Mouse (Mus musculus): Measurements from ENCODE around the gene Hmcn1. TPM values are rescaled to one million over a fixed set of nuclear protein-coding genes. Genes with fewer than 3 reads are reported as not detected.

The Hmcn1 gene
- polyA plus RNA-seq, 1 experiment: not detected

- 74% methylated on average over 4 of the region's 4 CpGs for WGBS
- TF ChIP-seq CTCF (IDR thresholded peaks at IDR 0.05; ENCODE audit: insufficient read depth, low read depth, low read length) (no peak), POLR2A (IDR thresholded peaks at IDR 0.05; ENCODE audit: insufficient read depth, low read depth, low read length) (no peak)
- Histone ChIP-seq H3K27ac (ENCODE audit: insufficient read depth, low read depth, low read length) (no peak overlapping the region), H3K4me3 (ENCODE audit: insufficient read depth, low read depth, low read length) (no peak overlapping the region), H3K4me1 (ENCODE audit: control insufficient read depth, insufficient read depth, low read length) (no peaks in the 10 kb centered on the region)
Measured at GRCm38 (mm10) chr1:150814917-150815316, 178.3 kb downstream of the Hmcn1 start.

DNA sequence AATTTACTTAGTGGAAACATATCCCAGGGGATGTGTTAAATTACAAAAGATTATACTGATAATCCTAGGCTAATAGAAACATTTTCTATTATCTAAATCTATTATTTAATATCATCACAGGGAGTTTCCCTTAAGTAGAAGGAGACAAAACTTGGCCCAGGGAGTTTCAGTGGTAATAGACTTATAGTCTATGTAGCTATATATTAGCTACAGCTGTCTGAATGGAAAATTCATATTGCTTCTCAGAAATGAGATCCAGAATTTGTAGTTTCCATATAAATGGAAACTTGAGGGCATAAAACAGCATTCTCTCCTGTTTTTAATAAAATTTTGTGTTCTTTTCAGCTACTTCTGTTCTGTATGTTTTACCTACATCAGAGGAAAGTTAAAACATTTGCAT, 179.9 kb downstream of the Hmcn1 start:
- H3K4me1 ChIP-seq (ENCODE audit: control insufficient read depth, insufficient read depth, low read length): no peaks in the 10 kb centered on the region
- no peak for TF ChIP-seq CTCF (IDR thresholded peaks at IDR 0.05; ENCODE audit: insufficient read depth, low read depth, low read length)
- no peak for TF ChIP-seq POLR2A (IDR thresholded peaks at IDR 0.05; ENCODE audit: insufficient read depth, low read depth, low read length)
- H3K4me3 ChIP-seq (ENCODE audit: insufficient read depth, low read depth, low read length): no peak overlapping the region
- no peak overlapping the region for H3K27ac ChIP-seq (ENCODE audit: insufficient read depth, low read depth, low read length)

DNA sequence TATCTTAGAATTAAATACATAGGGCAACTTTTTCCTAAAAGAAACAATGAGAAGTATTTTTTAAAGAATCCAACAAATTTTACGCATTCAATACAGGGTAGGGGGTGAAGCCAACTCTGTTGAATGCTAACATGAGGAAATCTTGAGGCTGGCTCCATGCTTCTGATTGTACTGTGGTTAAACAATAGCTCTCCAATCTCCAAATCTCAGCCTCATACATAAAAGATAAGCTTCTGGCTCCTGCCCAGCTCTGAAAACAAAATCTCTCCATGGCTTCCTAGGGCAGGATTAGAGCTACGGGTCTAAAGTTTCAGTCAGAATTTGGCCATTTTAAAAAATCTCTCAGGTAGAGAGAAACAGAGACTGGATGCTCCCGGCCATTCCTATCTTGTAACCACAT, 186.4 kb downstream of the Hmcn1 start:
- TF ChIP-seq CTCF (IDR thresholded peaks at IDR 0.05; ENCODE audit: insufficient read depth, low read depth, low read length) (no peak), POLR2A (IDR thresholded peaks at IDR 0.05; ENCODE audit: insufficient read depth, low read depth, low read length) (no peak)
- H3K4me3 ChIP-seq (ENCODE audit: insufficient read depth, low read depth, low read length): no peak overlapping the region
- H3K4me1 ChIP-seq (ENCODE audit: control insufficient read depth, insufficient read depth, low read length): no peaks in the 10 kb centered on the region
- 48% methylated on average over 3 of the region's 3 CpGs for WGBS
- H3K27ac ChIP-seq (ENCODE audit: insufficient read depth, low read depth, low read length): no peak overlapping the region

DNA sequence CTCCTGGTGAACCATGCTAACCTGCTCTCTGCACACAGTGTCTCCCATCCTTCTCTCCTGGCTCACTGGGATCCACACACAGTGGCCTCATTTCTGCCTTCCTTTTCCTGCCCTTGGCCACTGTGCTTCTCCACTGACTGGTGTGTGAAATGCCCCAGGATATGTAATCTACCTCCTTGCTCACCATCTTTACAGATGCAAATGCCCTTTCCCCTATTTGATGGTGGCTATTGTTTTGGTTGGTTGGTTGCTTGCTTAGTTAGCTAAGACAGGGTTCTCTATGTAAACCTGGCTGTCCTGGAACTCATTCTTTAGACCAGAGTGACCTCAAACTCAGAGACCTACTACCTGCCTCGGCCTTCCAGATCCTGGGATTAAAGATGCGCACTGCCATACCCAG, 187.8 kb downstream of the Hmcn1 start:
- 90% methylated on average over 2 of the region's 2 CpGs for WGBS
- H3K27ac ChIP-seq (ENCODE audit: insufficient read depth, low read depth, low read length): no peak overlapping the region
- no peaks in the 10 kb centered on the region for H3K4me1 ChIP-seq (ENCODE audit: control insufficient read depth, insufficient read depth, low read length)
- no peak for TF ChIP-seq POLR2A (IDR thresholded peaks at IDR 0.05; ENCODE audit: insufficient read depth, low read depth, low read length)
- TF ChIP-seq CTCF (IDR thresholded peaks at IDR 0.05; ENCODE audit: insufficient read depth, low read depth, low read length): no peak
- H3K4me3 ChIP-seq (ENCODE audit: insufficient read depth, low read depth, low read length): no peak overlapping the region

DNA sequence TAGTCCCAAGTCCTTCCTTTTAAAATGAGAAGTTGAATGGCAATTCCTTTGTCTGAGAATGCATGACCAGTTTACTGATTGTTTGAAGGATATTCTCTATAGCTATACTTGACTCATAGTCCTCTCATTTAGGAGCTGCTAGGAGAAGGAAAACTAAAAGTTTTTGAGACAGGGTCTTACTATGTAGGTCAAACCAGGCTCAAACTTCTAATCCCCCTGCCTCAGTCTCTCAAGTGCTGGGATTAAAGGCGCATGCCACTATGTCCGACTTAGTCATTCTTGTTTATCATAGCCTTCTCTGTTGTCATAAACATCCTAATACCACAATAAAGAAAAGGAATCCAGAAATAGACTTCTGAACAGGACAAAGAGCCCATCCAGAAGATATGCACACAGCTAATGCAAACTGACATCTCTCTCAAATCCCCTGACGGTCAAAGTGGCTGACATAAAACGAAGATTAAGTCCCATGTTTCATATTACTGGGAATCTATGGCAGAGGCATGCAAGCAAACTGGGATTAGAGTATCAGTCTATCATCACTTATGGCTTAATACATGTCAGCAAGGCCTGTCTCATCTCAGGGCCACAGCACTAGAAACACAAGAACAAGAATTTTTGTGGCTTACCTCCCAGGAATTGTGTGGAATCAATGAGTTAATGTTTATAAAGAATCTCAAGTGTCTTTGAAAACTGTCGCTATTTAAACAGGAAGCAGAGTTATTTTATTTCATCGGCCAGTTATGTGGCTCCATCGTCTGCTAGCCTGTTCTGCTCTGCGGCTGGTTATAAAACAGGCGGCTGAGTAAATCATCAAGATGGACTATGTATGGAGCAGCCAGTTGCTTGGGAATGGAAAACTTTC, 188.8 kb downstream of the Hmcn1 start:
- 93% methylated on average over 9 of the region's 9 CpGs for WGBS

DNA sequence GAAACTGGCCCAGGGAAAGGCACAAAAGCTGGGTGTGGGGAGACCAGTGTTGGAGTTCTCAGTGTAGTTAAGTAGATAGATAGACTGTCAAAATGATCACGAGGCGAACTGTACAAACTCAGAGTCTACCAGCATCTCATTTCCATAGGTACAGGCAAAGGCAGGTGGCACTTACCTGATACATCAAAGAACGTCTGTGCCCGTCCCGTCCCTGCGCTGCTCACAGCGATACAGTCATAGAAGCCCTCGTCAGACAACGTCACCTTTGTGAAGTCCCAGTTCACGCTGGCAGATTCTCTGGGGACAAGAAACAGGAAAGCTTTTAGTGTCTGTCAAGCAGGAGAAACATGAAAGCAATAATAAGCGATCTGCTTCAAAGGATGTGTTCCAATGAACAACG, 190.6 kb downstream of the Hmcn1 start:
- no peaks in the 10 kb centered on the region for H3K4me1 ChIP-seq (ENCODE audit: control insufficient read depth, insufficient read depth, low read length)
- TF ChIP-seq POLR2A (IDR thresholded peaks at IDR 0.05; ENCODE audit: insufficient read depth, low read depth, low read length): no peak
- TF ChIP-seq CTCF (IDR thresholded peaks at IDR 0.05; ENCODE audit: insufficient read depth, low read depth, low read length): no peak
- H3K27ac ChIP-seq (ENCODE audit: insufficient read depth, low read depth, low read length): no peak overlapping the region
- WGBS: 88% methylated on average over 12 of the region's 12 CpGs
- H3K4me3 ChIP-seq (ENCODE audit: insufficient read depth, low read depth, low read length): no peak overlapping the region

More for the DNA sequence above, 188.8 kb downstream of the Hmcn1 start:
- Histone ChIP-seq H3K4me1 (ENCODE audit: control insufficient read depth, insufficient read depth, low read length) (no peaks in the 10 kb centered on the region), H3K4me3 (ENCODE audit: insufficient read depth, low read depth, low read length) (no peak overlapping the region), H3K27ac (ENCODE audit: insufficient read depth, low read depth, low read length) (no peak overlapping the region)
- no peak for TF ChIP-seq CTCF (IDR thresholded peaks at IDR 0.05; ENCODE audit: insufficient read depth, low read depth, low read length)
- TF ChIP-seq POLR2A (IDR thresholded peaks at IDR 0.05; ENCODE audit: insufficient read depth, low read depth, low read length): no peak

GRCm38 (mm10) chr1:150800611-150801263, 192.5 kb downstream of the Hmcn1 start:
- 49% methylated on average over 8 of the region's 8 CpGs for WGBS
- Histone ChIP-seq H3K27ac (ENCODE audit: insufficient read depth, low read depth, low read length) (no peak overlapping the region), H3K4me1 (ENCODE audit: control insufficient read depth, insufficient read depth, low read length) (no peaks in the 10 kb centered on the region), H3K4me3 (ENCODE audit: insufficient read depth, low read depth, low read length) (no peak overlapping the region)
- TF ChIP-seq POLR2A (IDR thresholded peaks at IDR 0.05; ENCODE audit: insufficient read depth, low read depth, low read length): no peak
- TF ChIP-seq CTCF (IDR thresholded peaks at IDR 0.05; ENCODE audit: insufficient read depth, low read depth, low read length): no peak

- 92% methylated on average over 5 of the region's 5 CpGs for WGBS
Measured at GRCm38 (mm10) chr1:150798651-150799050, 194.6 kb downstream of the Hmcn1 start.

GRCm38 (mm10) chr1:150786746-150787145, 206.5 kb downstream of the Hmcn1 start:
- Histone ChIP-seq H3K4me3 (ENCODE audit: insufficient read depth, low read depth, low read length) (no peak overlapping the region), H3K27ac (ENCODE audit: insufficient read depth, low read depth, low read length) (no peak overlapping the region), H3K4me1 (ENCODE audit: control insufficient read depth, insufficient read depth, low read length) (no peaks in the 10 kb centered on the region)
- WGBS: 81% methylated on average over 6 of the region's 6 CpGs
- no peak for TF ChIP-seq POLR2A (IDR thresholded peaks at IDR 0.05; ENCODE audit: insufficient read depth, low read depth, low read length)
- no peak for TF ChIP-seq CTCF (IDR thresholded peaks at IDR 0.05; ENCODE audit: insufficient read depth, low read depth, low read length)

More at GRCm38 (mm10) chr1:150798651-150799050, 194.6 kb downstream of the Hmcn1 start:
- TF ChIP-seq CTCF (IDR thresholded peaks at IDR 0.05; ENCODE audit: insufficient read depth, low read depth, low read length) (no peak), POLR2A (IDR thresholded peaks at IDR 0.05; ENCODE audit: insufficient read depth, low read depth, low read length) (no peak)
- Histone ChIP-seq H3K4me1 (ENCODE audit: control insufficient read depth, insufficient read depth, low read length) (no peaks in the 10 kb centered on the region), H3K27ac (ENCODE audit: insufficient read depth, low read depth, low read length) (no peak overlapping the region), H3K4me3 (ENCODE audit: insufficient read depth, low read depth, low read length) (no peak overlapping the region)
